Mouse (Mus musculus) limb, embryonic 12.5 days (tissue): ENCODE results near the gene Eef2k. TPM values are rescaled to one million over a fixed set of nuclear protein-coding genes. Genes with fewer than 3 reads are reported as not detected.

Experiments used
- ATAC-seq: fragments of 200-750 bp; cut with Nextera tagmentation; 2 replicates; pipeline ENCODE4 v1.8.0; 2017; ENCODE audit warnings: low read depth, moderate TSS enrichment; ENCODE audit not compliant: insufficient number of reproducible peaks, insufficient read depth, low FRiP score, low TSS enrichment
- H3K27ac ChIP-seq: fragments of 300-500 bp; sonication (generic); 2 replicates; pipeline ENCODE4 v1.5.1; 2016; ENCODE audit warnings: mild to moderate bottlenecking, moderate library complexity
- H3K27me3 ChIP-seq: fragments of 300-500 bp; sonication (generic); 2 replicates; pipeline ENCODE4 v1.6.1; 2016; ENCODE audit warnings: mild to moderate bottlenecking, moderate library complexity
- H3K36me3 ChIP-seq: fragments of 300-500 bp; sonication (generic); 2 replicates; pipeline ENCODE4 v1.6.1; 2016; ENCODE audit warnings: mild to moderate bottlenecking, moderate library complexity
- H3K4me1 ChIP-seq: fragments of 300-500 bp; sonication (generic); replicated peaks from 2 replicates; pipeline ENCODE4 v1.6.1; 2016
- H3K4me2 ChIP-seq: fragments of 300-500 bp; sonication (generic); 2 replicates; pipeline ENCODE4 v1.6.1; 2016; ENCODE audit warnings: mild to moderate bottlenecking, moderate library complexity
- H3K4me3 ChIP-seq: fragments of 300-500 bp; sonication (generic); replicated peaks from 2 replicates; pipeline ENCODE4 v1.5.1; 2016; ENCODE audit warnings: mild to moderate bottlenecking
- H3K9ac ChIP-seq: fragments of 300-500 bp; sonication (generic); replicated peaks from 2 replicates; pipeline ENCODE4 v1.6.1; 2016; ENCODE audit warnings: mild to moderate bottlenecking, moderate library complexity
- H3K9me3 ChIP-seq: fragments of 300-500 bp; sonication (generic); 2 replicates; pipeline ENCODE4 v1.6.1; 2016; ENCODE audit warnings: mild to moderate bottlenecking, moderate library complexity
- WGBS: fragments of 180-500 bp; shearing (Covaris S2); methylation state at CpG from one replicate; pipeline ENCODE4 v1.1.7; 2016; 5-methylcytosine and 5-hydroxymethylcytosine counted together
- polyA plus RNA-seq: library from polyadenylated mRNA; unstranded; fragments of >200 nt; fragmentation: Nextera tagmentation; extraction: Ambion mirVana; gene quantifications from 2 replicates; pipeline ENCODE4 v1.2.1, GENCODE M21; 2016

Gene Eef2k
- polyA plus RNA-seq, 1 experiment from 2014 or later, result 31.5 TPM

DNA sequence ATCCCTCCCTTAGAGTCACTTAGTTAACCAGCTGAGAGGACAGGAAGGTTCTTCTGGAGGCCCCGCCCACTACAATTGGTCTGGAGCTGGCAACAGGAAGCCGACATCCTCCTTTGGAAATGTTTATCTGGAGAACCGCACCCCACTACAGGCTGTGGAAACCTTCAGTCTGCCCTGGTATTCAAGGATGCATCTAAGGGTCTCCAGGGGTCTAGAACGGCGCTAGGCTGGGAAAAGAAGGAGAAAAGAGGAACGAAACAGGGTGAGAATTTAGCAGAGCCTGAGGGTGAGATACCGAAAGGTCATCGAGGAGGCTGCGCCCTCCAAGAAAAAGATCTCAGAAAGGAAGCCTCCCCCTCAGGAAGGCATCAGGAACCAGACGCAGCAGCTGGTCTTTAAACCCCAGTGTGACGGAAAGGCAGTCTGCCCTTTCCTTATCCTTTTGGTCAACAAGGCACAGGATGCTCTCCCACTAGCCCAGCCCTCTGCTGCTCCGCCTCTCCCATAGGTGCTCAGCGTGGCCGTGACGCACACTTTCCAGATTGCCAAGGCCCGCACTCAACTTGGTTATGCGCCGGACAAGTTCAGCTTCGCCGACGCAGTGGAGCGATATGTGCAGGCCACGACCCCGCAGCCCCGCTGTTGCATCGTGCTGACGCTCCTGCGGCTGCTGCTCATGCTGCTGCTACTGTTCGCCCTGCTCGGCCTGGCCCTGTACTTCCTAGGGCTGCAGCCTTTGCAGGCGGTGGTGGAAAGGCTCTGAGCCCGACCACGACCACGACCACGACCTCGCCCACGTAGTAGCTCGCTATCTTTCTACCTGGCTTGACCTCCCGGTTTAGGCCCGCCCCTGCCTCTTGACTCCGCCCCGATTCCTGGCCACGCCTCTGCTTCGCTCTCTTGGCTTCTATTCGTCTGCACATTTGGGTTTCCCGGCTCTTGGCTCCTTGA is 11.9 kb upstream of the Eef2k start:
- WGBS, result 1% methylated on average over 46 of the region's 46 CpGs
- peak overlapping the region; percentile 35; the same call in 1 of the 2 replicates for H3K27ac ChIP-seq

DNA sequence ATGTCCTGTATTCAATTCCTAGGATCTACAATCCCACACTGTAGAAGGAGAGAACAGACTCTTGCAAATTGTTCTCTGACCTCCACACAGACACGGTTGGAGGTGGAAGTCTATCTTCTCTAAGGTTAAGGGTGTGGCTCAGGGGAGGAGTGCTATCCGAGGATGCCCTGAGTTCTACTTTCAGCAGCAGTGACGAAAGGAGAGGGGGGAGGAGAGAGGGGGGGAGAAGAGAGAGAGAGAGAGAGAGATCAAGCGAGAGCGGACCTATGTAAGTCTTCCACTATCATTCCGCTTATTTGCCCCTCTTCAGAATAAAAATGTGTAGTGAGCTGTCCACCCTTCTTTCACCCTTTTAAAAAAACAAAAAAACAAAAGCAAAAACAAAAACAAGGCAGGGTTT is 8.2 kb upstream of the Eef2k start:
- Histone ChIP-seq H3K9me3 (no peaks in the 10 kb centered on the region), H3K27ac (no peak overlapping the region), H3K4me3 (peak overlapping the region; percentile 54), H3K27me3 (peaks cover 26% of the 10 kb centered on the region), H3K9ac (no peak overlapping the region), H3K4me2 (peak overlapping the region; percentile 54), H3K36me3 (no peaks in the 10 kb centered on the region), H3K4me1 (peaks cover 9% of the 10 kb centered on the region; the same call in 1 of the 2 replicates)
- no peak for ATAC-seq
- WGBS, result 53% methylated on average over 6 of the region's 6 CpGs

More for the DNA sequence above, 11.9 kb upstream of the Eef2k start:
- Histone ChIP-seq H3K27me3 (peaks cover 35% of the 10 kb centered on the region), H3K4me2 (peak overlapping the region; percentile 92), H3K4me3 (peak overlapping the region; percentile 59), H3K36me3 (no peaks in the 10 kb centered on the region), H3K9ac (peak overlapping the region; percentile 54), H3K9me3 (no peaks in the 10 kb centered on the region), H3K4me1 (peaks cover 9% of the 10 kb centered on the region; the same call in 1 of the 2 replicates)
- ATAC-seq, result peak; percentile 16; the same call in 1 of the 2 replicates

DNA sequence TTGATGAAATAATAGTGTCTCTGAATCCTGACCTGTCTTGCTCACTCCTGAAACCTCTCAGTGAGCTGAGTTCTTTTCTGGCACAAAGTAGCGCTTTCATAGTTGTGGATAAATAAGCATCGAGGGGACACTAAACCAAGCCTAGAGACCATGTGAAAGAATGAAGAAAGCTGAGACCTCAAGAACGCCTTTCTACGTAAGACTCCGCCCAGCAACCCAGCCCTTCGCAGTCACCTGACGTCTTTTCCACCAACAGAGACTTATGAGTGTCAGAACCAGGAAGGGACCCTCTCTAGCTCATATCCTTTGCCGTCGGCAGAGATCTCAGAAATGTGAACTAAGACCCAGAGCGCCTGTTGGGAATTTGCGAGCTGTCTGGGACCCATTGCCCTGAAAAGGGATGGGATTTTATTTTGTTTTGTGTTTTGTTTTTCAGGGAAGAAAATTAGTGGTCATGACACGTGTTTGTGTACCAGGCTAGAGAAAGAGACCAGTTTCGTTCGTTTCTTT is 7.7 kb upstream of the Eef2k start:
- Histone ChIP-seq H3K27me3 (peaks cover 21% of the 10 kb centered on the region), H3K9me3 (no peaks in the 10 kb centered on the region), H3K4me1 (peaks cover 9% of the 10 kb centered on the region; the same call in 1 of the 2 replicates), H3K4me3 (peak overlapping the region; percentile 54), H3K36me3 (no peaks in the 10 kb centered on the region), H3K4me2 (peak overlapping the region; percentile 54), H3K27ac (no peak overlapping the region), H3K9ac (no peak overlapping the region)
- ATAC-seq, result peak; percentile 63; the same call in 1 of the 2 replicates
- WGBS, result 17% methylated on average over 14 of the region's 14 CpGs

DNA sequence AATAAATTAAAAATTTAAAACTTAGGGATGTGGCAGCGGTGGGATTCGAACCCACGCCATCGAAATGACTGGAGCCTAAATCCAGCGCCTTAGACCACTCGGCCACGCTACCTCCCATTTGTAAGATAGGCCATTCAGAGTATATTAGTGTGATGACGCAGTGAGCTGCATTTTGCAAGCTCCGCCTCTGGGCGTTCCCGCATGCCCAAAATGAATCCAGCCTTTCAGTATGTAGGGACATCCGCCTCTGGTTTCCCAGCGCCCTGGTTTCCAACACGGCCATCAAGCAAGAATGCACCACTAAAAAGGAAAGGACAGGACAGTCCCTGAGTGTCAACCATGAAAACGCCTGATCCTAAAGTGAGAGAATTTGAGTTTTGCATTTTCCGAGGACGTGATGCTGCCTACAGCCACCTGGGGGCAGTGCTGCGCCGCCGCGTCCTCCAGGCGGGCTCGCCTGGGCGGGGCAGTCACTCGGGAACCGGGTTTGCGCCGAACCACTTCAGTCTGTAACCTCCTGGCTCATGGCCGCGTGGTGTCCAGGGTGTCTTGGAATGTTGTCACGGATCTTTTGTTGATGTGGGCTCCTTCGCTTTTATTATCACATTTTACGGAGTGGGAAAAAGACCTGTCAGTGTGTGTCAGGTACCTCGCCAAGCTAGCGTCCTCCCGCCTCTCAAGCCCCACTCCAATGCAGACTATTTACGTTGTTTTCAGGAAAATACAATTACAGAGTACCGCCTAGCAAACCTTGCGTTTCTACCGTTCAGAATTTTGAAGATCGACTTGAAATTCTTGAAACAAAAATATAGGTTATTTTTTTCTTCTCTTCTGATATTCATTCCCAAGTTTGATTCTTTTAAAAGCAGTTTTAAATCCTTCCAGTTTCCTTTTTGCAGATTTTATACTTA is 6.9 kb upstream of the Eef2k start:
- Histone ChIP-seq H3K27ac (peak overlapping the region; percentile 41; the same call in 1 of the 2 replicates), H3K27me3 (peaks cover 13% of the 10 kb centered on the region), H3K9me3 (no peaks in the 10 kb centered on the region), H3K4me2 (peak overlapping the region; percentile 54), H3K9ac (peak overlapping the region; percentile 58), H3K36me3 (no peaks in the 10 kb centered on the region), H3K4me1 (peaks cover 4% of the 10 kb centered on the region; the same call in 1 of the 2 replicates), H3K4me3 (peak overlapping the region; percentile 54)
- peak; percentile 82 for ATAC-seq
- 2% methylated on average over 41 of the region's 41 CpGs for WGBS

DNA sequence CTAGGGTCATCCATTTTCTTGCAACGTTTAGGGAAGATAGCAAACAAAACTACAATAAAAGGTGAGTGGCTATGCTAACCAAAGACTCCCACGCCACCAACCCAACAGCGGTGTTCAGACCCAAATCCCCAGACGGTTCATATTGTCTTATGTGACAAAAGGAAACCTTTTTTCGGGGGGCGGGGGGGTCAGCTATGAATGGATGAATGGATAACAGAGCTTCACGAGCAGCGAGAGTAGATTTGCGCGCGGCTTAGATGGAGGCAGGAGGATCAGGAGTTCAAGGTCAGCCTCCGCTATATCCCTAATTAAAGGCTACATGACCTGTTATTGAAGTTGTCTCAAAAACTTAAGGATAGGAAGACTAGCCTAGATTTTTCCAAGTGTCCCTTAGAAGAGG is 6.3 kb upstream of the Eef2k start:
- Histone ChIP-seq H3K4me3 (peak overlapping the region; percentile 54), H3K9ac (peak overlapping the region; percentile 31; the same call in 1 of the 2 replicates), H3K27me3 (peaks cover 9% of the 10 kb centered on the region), H3K36me3 (no peaks in the 10 kb centered on the region), H3K27ac (no peak overlapping the region), H3K9me3 (no peaks in the 10 kb centered on the region), H3K4me1 (peaks cover 2% of the 10 kb centered on the region; the same call in 1 of the 2 replicates), H3K4me2 (peak overlapping the region; percentile 54)
- ATAC-seq, result no peak
- WGBS, result 8% methylated on average over 12 of the region's 12 CpGs

DNA sequence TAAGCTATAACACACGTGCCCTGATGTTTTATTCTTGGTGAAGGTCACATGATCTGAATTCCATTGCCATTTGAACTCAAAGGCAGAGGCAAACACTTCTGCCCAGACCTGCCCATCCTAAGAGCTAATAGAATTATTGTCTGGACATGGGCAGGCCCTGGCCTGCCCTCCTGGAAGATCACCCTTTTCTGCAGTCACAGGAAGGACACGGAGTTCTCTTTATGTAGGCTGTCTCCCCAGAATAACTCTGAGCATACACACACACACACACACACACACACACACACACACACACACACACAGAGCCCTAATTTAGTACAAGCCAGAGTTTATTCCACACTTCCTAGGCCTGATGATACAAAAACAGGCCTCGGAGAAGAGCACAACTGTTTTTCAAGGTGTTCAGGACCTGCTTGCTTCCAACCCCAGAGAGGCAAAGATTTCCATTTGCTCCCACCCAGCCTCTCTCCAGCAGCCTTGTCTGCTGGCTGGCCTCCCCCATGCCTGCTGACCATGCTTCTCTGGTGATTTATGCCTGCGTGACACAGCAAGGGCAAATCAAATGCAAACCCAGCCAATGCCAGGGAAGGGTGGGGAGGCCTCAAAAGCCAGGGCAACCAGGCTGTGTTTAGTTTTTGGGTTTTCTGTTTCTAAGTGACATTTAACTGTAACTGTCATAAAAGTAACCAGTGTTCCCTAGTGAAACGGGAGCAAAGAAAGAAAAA is 4.0 kb upstream of the Eef2k start:
- no peaks in the 10 kb centered on the region for H3K27me3 ChIP-seq
- H3K36me3 ChIP-seq, result no peaks in the 10 kb centered on the region
- no peak overlapping the region for H3K4me2 ChIP-seq
- no peak for ATAC-seq
- WGBS, result 56% methylated on average over 5 of the region's 5 CpGs
- H3K4me3 ChIP-seq, result no peak overlapping the region
- H3K27ac ChIP-seq, result no peak overlapping the region
- no peaks in the 10 kb centered on the region; the same call in 1 of the 2 replicates for H3K4me1 ChIP-seq
- no peaks in the 10 kb centered on the region for H3K9me3 ChIP-seq
- no peak overlapping the region for H3K9ac ChIP-seq

DNA sequence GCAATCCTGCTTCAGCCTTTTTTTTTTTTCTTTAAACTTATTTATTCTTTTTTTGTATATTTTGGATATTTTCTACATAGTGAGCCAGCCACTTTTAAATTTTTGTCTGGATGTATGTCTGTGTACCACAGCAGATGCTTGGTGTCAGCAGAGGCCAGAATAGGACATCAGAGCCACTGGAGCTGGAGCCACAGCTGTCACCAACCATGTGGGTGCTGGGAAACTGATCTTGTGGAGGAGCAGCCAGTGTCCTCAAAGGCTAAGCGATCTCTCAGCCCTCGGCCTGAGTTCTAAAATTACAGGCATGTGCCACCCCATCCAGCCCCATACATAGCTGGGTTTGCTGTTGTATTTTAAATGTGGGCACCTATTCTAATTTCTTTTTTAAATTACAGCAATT is 2.8 kb upstream of the Eef2k start:
- WGBS, result 72% methylated on average over 2 of the region's 2 CpGs
- Histone ChIP-seq H3K27ac (no peak overlapping the region), H3K27me3 (peaks cover 5% of the 10 kb centered on the region; the same call in 1 of the 2 replicates), H3K36me3 (no peaks in the 10 kb centered on the region), H3K9ac (no peak overlapping the region), H3K4me3 (no peak overlapping the region), H3K9me3 (no peaks in the 10 kb centered on the region), H3K4me1 (peaks cover 9% of the 10 kb centered on the region), H3K4me2 (no peak overlapping the region)
- ATAC-seq, result no peak

DNA sequence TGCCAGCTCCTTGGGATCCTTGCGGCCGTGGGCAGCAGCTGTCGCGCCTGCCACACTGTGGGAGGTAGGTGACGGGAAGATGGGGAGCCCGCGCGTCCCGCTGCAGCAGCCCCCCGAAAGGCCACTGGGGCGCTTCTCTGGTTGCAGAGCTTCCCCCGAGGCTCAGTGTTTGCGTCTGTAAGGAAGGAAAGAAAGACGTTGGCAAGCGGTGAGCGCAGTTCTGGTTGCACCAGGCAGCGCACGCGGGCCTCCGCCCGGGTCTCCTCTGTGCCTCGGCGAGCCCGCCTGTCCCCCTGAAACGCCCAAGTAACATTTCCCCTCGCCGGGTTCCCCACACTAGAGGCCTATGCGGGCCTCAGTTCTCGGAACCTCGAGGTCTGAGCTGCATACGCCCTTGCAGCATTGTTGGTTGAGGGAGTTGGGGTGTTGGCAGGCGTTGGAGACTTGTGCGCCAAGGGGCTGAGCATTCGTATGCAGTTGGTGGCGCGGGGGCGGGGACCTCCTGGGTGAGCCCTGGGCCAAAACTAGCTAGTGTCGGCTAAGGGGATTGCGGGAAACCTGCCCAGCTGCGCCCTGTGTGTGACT is 498 bp downstream of the Eef2k start:
- peak; percentile 61 for ATAC-seq
- 0 out of 2 replicates have a peak, but pooled peaks cover under 1% of the 10 kb centered on the region for H3K36me3 ChIP-seq
- H3K4me3 ChIP-seq, result peak overlapping the region; percentile 77
- under 1% methylated on average over 40 of the region's 40 CpGs for WGBS
- H3K4me1 ChIP-seq, result peaks cover 14% of the 10 kb centered on the region
- peak overlapping the region; percentile 90 for H3K9ac ChIP-seq
- peak overlapping the region; percentile 97 for H3K27ac ChIP-seq
- peak overlapping the region; percentile 79 for H3K4me2 ChIP-seq
- H3K9me3 ChIP-seq, result no peaks in the 10 kb centered on the region
- peaks cover 9% of the 10 kb centered on the region; the same call in 1 of the 2 replicates for H3K27me3 ChIP-seq

DNA sequence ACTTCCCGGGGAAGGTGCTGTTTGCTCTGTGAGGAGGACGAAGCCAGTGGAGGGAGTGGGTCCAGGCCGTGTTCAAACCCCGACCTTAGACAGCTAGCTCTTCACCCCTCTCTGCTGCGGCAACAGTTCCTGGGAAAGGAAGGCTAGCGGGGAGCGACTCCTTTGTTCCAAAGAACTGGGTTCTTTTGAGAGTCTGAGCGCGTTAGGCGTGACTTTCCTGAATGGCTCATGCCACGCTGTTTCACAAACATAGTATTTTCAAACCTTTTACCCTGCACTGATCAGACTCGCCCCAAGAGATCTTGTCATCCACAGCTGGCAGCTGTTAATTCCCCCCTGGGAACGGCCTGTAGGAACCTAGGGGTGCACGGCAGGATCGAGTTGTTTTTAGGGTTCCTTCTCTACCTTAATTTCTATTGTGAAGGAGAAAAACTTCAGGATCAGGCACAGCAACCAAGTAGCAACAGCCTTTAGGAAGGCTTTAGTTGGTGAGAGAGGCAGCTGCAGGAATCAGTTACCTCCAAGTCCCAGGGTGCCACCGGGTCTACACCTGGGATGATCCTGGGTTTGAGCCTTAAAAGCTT is 1.3 kb downstream of the Eef2k start:
- no peak for ATAC-seq
- H3K9me3 ChIP-seq, result no peaks in the 10 kb centered on the region
- H3K4me3 ChIP-seq, result peak overlapping the region; percentile 77
- 2% methylated on average over 16 of the region's 16 CpGs for WGBS
- peak overlapping the region; percentile 90 for H3K9ac ChIP-seq
- H3K4me2 ChIP-seq, result peak overlapping the region; percentile 79
- H3K27ac ChIP-seq, result peak overlapping the region; percentile 97
- H3K27me3 ChIP-seq, result peaks cover 9% of the 10 kb centered on the region; the same call in 1 of the 2 replicates
- H3K4me1 ChIP-seq, result peaks cover 14% of the 10 kb centered on the region
- H3K36me3 ChIP-seq, result 0 out of 2 replicates have a peak, but pooled peaks cover 3% of the 10 kb centered on the region
